Mouse (Mus musculus): ENCODE measurements at regions not wholly inside any gene's neighbourhood (a gene's known extent, or its start where the extent isn't known, plus 50 kb on each side); places are given as distances from the start of the nearest gene placed in this dataset.

DNA sequence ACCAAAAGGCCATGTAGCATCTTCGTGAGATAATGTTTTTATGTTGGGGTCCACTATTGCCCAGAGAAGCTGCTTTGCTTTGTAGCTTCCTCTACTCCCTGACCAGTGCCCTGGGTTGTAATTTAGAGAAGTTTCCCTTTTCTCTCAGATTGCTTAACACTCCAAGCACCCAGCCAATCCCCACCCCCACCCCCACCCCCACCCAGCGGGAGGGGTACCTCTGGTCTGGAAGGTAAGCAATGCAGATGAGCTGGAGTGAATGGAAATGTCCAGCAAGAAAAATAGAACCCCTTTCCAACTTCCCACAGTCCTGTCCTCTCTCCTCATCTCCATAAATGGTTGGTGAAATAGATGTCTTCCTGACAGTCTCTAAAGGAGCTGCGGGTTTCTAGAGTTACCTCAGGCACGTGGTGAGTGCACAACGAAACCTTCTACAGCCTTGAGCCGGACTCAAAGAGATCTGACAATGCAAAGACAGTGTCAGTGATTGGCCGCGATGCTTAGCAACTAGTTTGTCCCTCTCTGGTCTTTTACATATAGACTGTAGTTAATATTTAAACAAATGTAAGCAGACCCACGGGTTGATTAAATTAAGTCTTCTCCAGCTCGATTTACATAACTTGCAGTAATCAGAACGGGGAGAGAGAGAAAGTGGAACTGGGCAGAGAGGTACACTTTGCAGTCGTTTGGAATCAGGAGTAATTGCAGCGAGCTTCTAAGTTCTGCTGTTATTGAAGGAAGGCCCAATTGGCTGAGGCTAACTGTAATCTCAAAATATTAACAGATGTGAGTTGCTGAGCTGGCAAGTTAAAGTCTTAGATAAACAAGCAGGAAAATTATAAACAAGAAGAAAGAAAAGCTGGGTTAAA lies 121.7 kb upstream of the Dapk1 start:
- ChIA-PET CTCF (interaction anchor here (0.7 to 5.2 kb wide), 24 partner anchors 12 to 624 kb away, joined by 3 to 42 read pairs (median 5); no protein-coding TSS in a partner anchor), POLR2A (interaction anchor here (0.5 to 2.6 kb wide), 16 partner anchors 13 to 894 kb away, joined by 3 to 8 read pairs (median 4); partner anchors contain the start of genes Dapk1 (in 1 of the 4) and Gas1 (in 1 of the 4))

DNA sequence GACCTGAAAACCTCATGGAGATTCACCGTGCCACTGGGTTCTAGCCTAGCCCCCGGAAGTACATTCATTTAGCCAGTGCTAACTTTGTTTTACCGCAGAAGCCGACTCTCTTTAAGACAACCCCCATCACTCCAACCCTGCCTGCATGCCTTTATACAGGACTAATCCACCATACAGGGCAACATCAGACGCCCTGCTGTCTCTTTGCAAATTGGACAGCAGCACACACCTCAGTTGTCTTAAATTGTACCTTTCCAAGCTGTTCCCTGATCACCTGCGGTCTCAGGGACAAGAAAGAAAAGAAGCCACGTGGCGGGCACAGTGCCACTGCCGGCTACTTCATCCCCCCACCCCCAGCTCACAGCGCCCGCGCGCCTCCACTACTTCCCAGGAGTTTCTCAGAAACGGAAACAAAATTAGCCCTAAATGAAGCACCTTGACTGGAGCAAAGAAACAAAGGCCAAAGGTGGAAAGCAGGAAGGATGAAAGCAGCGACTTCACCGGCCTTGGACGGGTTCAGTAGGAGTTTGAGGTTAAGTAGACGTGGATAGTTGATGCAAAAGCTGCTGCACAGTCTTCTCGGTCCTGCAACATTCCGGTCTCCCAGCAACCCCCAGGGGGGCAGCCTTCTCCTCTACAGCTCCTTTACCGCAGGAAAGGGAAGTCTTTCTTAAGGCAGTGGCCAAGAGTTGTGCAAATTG lies 120.9 kb upstream of the Dapk1 start:
- POLR2A ChIA-PET = interaction anchor here in 3 of 4 experiments (0.6 to 2.6 kb wide), 7 partner anchors 13 to 711 kb away, joined by 3 to 5 read pairs (median 3); partner anchors contain the start of genes Dapk1 (in 1 of the 3) and Gas1 (in 1 of the 3)

GRCm38 (mm10) chr13:60481451-60481850 lies 120.3 kb upstream of the Dapk1 start:
- POLR2A ChIA-PET = interaction anchor here in 3 of 4 experiments (0.6 to 2.6 kb wide), 7 partner anchors 11 to 332 kb away, joined by 3 to 5 read pairs (median 3); partner anchors contain the start of gene Dapk1 (in 1 of the 3)

More for the DNA sequence above, 120.9 kb upstream of the Dapk1 start:
- CTCF ChIA-PET = interaction anchor here (0.5 to 5.2 kb wide), 18 partner anchors 13 to 776 kb away, joined by 3 to 42 read pairs (median 6); no protein-coding TSS in a partner anchor

GRCm38 (mm10) chr13:60481946-60482345 lies 119.8 kb upstream of the Dapk1 start:
- CTCF ChIA-PET = interaction anchor here (0.6 to 5.2 kb wide), 14 partner anchors 203 to 337 kb away, joined by 3 to 42 read pairs (median 4); partner anchors contain the start of gene BC051665 (in 1 of the 4)
- POLR2A ChIA-PET = interaction anchor here in 3 of 4 experiments (0.6 to 2.6 kb wide), 4 partner anchors 10 to 332 kb away, joined by 3 to 5 read pairs (median 4); partner anchors contain the start of gene Dapk1 (in 1 of the 3)

More at GRCm38 (mm10) chr13:60481451-60481850, 120.3 kb upstream of the Dapk1 start:
- CTCF ChIA-PET = interaction anchor here (0.5 to 5.2 kb wide), 19 partner anchors 13 to 775 kb away, joined by 3 to 42 read pairs (median 5); partner anchors contain the start of gene BC051665 (in 1 of the 4)

- POLR2A ChIA-PET = interaction anchor here in 2 of 4 experiments (0.6 to 1.2 kb wide), 2 partner anchors 258 to 369 kb away, joined by 3 to 9 read pairs; no protein-coding TSS in a partner anchor
- CTCF ChIA-PET = interaction anchor here (0.6 to 1.6 kb wide), 6 partner anchors 23 to 260 kb away, joined by 3 to 5 read pairs (median 4); no protein-coding TSS in a partner anchor
Observed at GRCm38 (mm10) chr13:60486105-60486504, 115.6 kb upstream of the Dapk1 start.

DNA sequence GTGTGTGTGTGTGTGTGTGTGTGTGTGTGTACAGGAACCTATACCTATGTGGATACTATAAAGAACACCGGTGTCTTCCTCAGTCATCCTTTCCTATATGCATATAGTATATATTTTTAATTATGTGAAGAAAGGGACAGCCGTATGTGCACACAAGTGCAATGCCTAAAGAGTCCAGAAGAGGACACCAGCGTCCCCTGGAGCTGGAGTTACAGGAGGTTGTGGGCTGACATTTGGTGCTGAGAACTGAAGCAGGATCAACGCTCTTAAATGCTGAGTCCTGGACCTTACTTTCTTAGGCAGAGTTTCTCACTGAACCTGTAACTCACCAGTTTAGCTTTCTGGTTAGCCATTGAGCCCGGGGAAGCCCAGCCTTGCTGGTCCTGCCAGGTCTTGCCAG lies 114.9 kb upstream of the Dapk1 start:
- CTCF ChIA-PET = interaction anchor here in 3 of 4 experiments (0.6 to 1.6 kb wide), 8 partner anchors 22 to 387 kb away, joined by 3 to 5 read pairs (median 4); no protein-coding TSS in a partner anchor
- POLR2A ChIA-PET = interaction anchor here in 3 of 4 experiments (0.6 to 1.2 kb wide), 3 partner anchors 226 to 369 kb away, joined by 3 to 9 read pairs (median 3); no protein-coding TSS in a partner anchor

DNA sequence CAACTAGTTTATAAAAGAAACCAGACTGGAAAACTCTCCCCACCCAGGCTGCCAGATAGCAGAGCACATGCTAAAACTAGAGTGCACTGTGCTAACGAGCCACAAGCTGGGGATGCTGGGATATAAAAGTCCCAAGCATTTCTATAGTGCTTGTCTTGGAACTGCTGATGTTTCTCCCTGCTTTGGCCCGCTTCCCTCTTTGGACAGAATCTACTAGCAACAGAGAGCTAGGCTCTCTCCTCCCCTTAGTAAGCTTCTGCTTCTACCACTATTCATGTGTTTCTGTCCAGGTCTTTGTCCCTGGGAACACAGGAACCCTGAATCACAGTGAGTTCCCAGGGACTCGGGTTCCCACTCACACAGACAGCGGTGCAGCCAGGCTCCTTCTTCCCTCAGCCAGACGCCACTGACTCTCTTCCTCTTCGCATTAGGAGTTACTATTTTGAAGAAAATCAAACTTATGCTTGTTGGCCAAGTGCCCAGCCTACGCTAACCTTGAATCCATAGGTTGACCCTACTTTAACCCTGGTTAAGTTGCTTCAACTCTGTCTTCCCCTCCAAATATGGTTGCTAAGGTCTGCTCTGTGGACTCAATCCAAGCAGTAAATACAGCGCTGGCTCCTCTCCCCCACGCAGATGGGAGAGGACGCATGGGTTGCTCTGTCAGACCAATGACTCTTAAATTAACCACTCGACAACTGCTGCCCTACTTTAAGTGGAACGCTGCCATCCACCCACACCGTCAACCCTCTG lies 113.4 kb upstream of the Dapk1 start:
- CTCF ChIA-PET = interaction anchor here in 2 of 4 experiments (0.5 to 2.0 kb wide), 2 partner anchors 258 to 626 kb away, joined by 5 to 6 read pairs; no protein-coding TSS in a partner anchor
- POLR2A ChIA-PET = no interaction called here

GRCm38 (mm10) chr13:60488884-60489265 lies 112.9 kb upstream of the Dapk1 start:
- POLR2A ChIA-PET = no interaction called here
- CTCF ChIA-PET = interaction anchor here in 2 of 4 experiments (0.5 to 2.0 kb wide), 2 partner anchors 257 to 627 kb away, joined by 5 to 6 read pairs; no protein-coding TSS in a partner anchor

- ChIA-PET CTCF (no interaction called here), POLR2A (interaction anchor here in 1 of 4 experiments (0.6 to 1.2 kb wide), 2 partner anchors 10 to 1239 kb away, joined by 3 read pairs; no protein-coding TSS in a partner anchor)
Observed at GRCm38 (mm10) chr13:60491948-60492464, 109.7 kb upstream of the Dapk1 start.

GRCm38 (mm10) chr13:60493836-60494235 lies 107.9 kb upstream of the Dapk1 start:
- POLR2A ChIA-PET = interaction anchor here in 2 of 4 experiments (0.6 to 1.2 kb wide), 3 partner anchors 13 to 1611 kb away, joined by 3 to 8 read pairs (median 4); no protein-coding TSS in a partner anchor
- CTCF ChIA-PET = interaction anchor here in 3 of 4 experiments (0.5 to 1.4 kb wide), 4 partner anchors 13 to 255 kb away, joined by 3 to 6 read pairs (median 4); no protein-coding TSS in a partner anchor

DNA sequence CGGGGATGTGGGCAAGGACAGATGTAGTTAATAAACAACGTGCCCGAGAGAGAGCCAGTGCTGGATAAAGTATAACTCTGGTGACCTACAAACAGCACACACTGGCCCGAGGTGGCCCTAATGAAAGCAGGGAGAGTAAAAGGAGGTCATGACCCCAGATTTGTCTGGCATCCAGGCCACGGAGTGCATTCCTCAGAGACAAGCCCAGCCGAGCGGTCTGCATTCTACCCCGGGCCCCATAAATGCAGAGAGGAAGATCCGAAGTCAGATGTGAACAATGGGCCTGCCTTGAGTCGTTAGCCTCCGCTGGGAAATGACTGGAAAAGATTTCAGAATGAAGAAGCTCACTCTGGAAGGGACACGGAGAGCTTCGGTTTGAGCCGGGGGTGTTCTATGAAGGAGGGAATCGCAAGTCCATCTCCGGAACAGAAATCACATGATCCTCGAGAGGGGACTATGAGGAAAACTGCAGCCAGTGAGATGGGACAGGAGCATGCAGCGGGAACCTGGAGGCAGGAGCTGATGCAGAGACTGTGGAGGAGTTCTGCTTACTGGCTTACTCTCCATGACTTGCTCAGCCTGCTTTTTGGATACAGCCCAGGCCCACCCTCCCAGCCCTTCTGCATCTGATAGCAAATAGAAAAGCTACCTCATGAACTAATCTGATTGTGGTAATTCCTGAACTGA lies 103.9 kb upstream of the Dapk1 start:
- POLR2A ChIA-PET = interaction anchor here in 1 of 4 experiments (1.1 to 2.0 kb wide), 3 partner anchors 17 to 48 kb away, joined by 4 to 5 read pairs (median 4); no protein-coding TSS in a partner anchor
- CTCF ChIA-PET = interaction anchor here in 1 of 4 experiments (0.5 to 0.6 kb wide), 2 partner anchors 226 to 474 kb away, joined by 3 read pairs; no protein-coding TSS in a partner anchor

DNA sequence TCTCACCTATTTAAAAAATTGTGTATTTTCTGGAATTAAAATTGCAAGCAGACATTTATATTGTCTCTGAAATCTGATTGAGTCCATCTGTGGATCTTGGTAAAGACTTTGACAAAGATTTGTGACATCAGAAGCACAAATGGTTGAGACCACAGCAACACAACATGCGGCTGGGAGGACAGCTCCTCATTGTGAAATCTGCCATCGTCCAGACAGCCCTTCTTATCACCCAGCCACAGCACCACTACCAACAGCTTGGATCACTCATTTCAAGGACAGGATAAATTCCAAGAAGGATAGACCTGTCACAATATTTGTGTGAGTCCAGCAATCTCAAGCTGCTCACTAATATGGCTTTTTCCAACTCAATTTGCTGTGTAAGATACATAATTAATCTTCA lies 97.6 kb upstream of the Dapk1 start:
- CTCF ChIA-PET = no interaction called here
- POLR2A ChIA-PET = no interaction called here

DNA sequence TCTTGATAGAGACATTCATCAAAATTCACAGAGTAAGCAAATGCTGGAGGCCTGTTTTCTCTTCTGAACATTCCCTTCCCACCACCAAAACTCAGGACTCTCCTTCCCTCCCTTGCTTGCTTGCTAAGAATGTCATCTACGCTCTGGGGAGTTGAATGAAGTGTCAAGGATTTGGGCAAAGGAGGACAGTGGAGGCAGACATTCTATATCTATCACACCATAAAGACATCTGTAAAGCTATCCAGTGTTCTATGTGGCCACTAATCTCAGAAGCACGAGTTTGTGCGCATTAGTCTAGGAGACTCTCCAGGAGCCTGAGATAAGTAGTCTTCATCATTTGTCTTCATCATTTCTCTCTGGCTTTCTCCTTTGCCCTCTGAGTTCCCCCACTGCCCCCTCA lies 94.1 kb upstream of the Dapk1 start:
- CTCF ChIA-PET = interaction anchor here in 1 of 4 experiments (0.7 kb wide), 2 partner anchors 175 to 232 kb away, joined by 6 to 7 read pairs; no protein-coding TSS in a partner anchor
- POLR2A ChIA-PET = interaction anchor here in 1 of 4 experiments (0.6 kb wide), 1 partner anchor 202 kb away, joined by 4 read pairs; no protein-coding TSS in a partner anchor

GRCm38 (mm10) chr13:60508054-60508453 lies 93.7 kb upstream of the Dapk1 start:
- CTCF ChIA-PET = interaction anchor here in 2 of 4 experiments (0.6 to 0.9 kb wide), 2 partner anchors 103 to 236 kb away, joined by 3 to 4 read pairs; no protein-coding TSS in a partner anchor
- POLR2A ChIA-PET = no interaction called here

GRCm38 (mm10) chr13:60508856-60509255 lies 92.9 kb upstream of the Dapk1 start:
- POLR2A ChIA-PET = no interaction called here
- CTCF ChIA-PET = interaction anchor here in 2 of 4 experiments (0.5 to 0.9 kb wide), 3 partner anchors 22 to 235 kb away, joined by 3 to 5 read pairs (median 4); no protein-coding TSS in a partner anchor

GRCm38 (mm10) chr13:60511101-60511500 lies 90.6 kb upstream of the Dapk1 start:
- ChIA-PET POLR2A (interaction anchor here in 1 of 4 experiments (1.0 kb wide), 1 partner anchor 24 kb away, joined by 3 read pairs; no protein-coding TSS in a partner anchor), CTCF (interaction anchor here in 2 of 4 experiments (1.1 to 1.4 kb wide), 2 partner anchors 9 to 233 kb away, joined by 3 to 4 read pairs; no protein-coding TSS in a partner anchor)

All from embryonic stem cell, embryonic (primary cell).